Mouse (Mus musculus) lung, postnatal 0 days (tissue): ENCODE measurements around the gene Mybph.

ENCODE experiments used
- CTCF ChIP-seq: IDR thresholded peaks from 2 replicates; pipeline ENCODE4 v1.5.1; 2016; ENCODE audit warnings: antibody characterized with exemption, mild to moderate bottlenecking
- EP300 ChIP-seq: IDR thresholded peaks from 2 replicates; pipeline ENCODE4 v1.6.1; 2016; ENCODE audit warnings: antibody characterized with exemption, mild to moderate bottlenecking, control low read depth

GRCm38 (mm10) chr1:134211631-134212030 lies 18.4 kb downstream of the Mybph start:
- TF ChIP-seq CTCF (no peak), EP300 (no peak)
